Mouse (Mus musculus) liver, postnatal 0 days (tissue): ENCODE results near the gene Kcnh6. TPM values are rescaled to one million over a fixed set of nuclear protein-coding genes. Genes with fewer than 3 reads are reported as not detected.
"Not testable (repeated sequence)": the region's sequence is repeated elsewhere in the genome, so short reads cannot be mapped to it uniquely, and the experiment has no call there.

Experiments
- ATAC-seq: fragments of 200-750 bp; cut with Nextera tagmentation; 2 replicates; pipeline ENCODE4 v1.8.0; 2017; ENCODE audit warnings: mild to moderate bottlenecking, moderate library complexity
- DNase-seq: peaks from one replicate; pipeline ENCODE4 v3.0.0-alpha.2; 2016
- H3K27ac ChIP-seq: fragments of 300-500 bp; sonication (generic); 2 replicates; pipeline ENCODE4 v1.5.1; 2014; ENCODE audit warnings: antibody characterized with exemption, moderate library complexity, mild to moderate bottlenecking, low read depth
- H3K27me3 ChIP-seq: fragments of 300-500 bp; sonication (generic); 2 replicates; pipeline ENCODE4 v1.6.1; 2014; ENCODE audit warnings: low read length, control low read depth, mixed read lengths; ENCODE audit not compliant: insufficient read depth
- H3K36me3 ChIP-seq: fragments of 300-500 bp; sonication (generic); replicated peaks from 2 replicates; pipeline ENCODE4 v1.6.1; 2014; ENCODE audit warnings: mild to moderate bottlenecking, control low read depth, low read length, moderate library complexity, mixed read lengths; ENCODE audit not compliant: insufficient read depth
- H3K4me1 ChIP-seq: fragments of 300-500 bp; sonication (generic); 2 replicates; pipeline ENCODE4 v1.6.1; 2014; ENCODE audit warnings: antibody characterized with exemption, mild to moderate bottlenecking, control low read depth; ENCODE audit not compliant: insufficient read depth
- H3K4me2 ChIP-seq: fragments of 300-500 bp; sonication (generic); 2 replicates; pipeline ENCODE4 v1.6.1; 2014; ENCODE audit warnings: low read depth, mild to moderate bottlenecking, low read length, moderate library complexity, mixed read lengths
- H3K4me3 ChIP-seq: fragments of 300-500 bp; sonication (generic); 2 replicates; pipeline ENCODE4 v1.5.1; 2014; ENCODE audit warnings: low read depth, low read length
- H3K9ac ChIP-seq: fragments of 300-500 bp; sonication (generic); replicated peaks from 2 replicates; pipeline ENCODE4 v1.6.1; 2014; ENCODE audit warnings: mild to moderate bottlenecking, moderate library complexity
- H3K9me3 ChIP-seq: fragments of 300-500 bp; sonication (generic); 2 replicates; pipeline ENCODE4 v1.6.1; 2016; ENCODE audit warnings: mild to moderate bottlenecking, control low read depth, low read length, mixed read lengths
- CTCF ChIP-seq: sonication (generic); IDR thresholded peaks from 2 replicates; pipeline ENCODE4 v1.5.1; 2016; ENCODE audit warnings: antibody characterized with exemption, low read depth
- EP300 ChIP-seq: IDR thresholded peaks from 2 replicates; pipeline ENCODE4 v1.6.1; 2016; ENCODE audit warnings: antibody characterized with exemption, low read depth, mild to moderate bottlenecking
- WGBS: fragments of 180-500 bp; shearing (Covaris S2); extraction: QIAGEN DNeasy Blood & Tissue Kit; methylation state at CpG from one replicate; pipeline ENCODE4 v1.1.7; 2014; ENCODE audit not compliant: insufficient replicate concordance; 5-methylcytosine and 5-hydroxymethylcytosine counted together
- polyA plus RNA-seq: library from polyadenylated mRNA; unstranded; fragments of >200 nt; fragmentation: Nextera tagmentation; extraction: Ambion mirVana; gene quantifications from 2 replicates; pipeline ENCODE4 v1.2.1, GENCODE M21; 2015

The Kcnh6 gene
- polyA plus RNA-seq, 1 experiment from 2014 or later: not detected

GRCm38 (mm10) chr11:106020051-106020763 lies 12.3 kb downstream of the Kcnh6 start:
- WGBS: 3% methylated on average over 50 of the region's 50 CpGs
- H3K4me2 ChIP-seq: no peak overlapping the region
- H3K9me3 ChIP-seq: no peaks in the 10 kb centered on the region
- H3K36me3 ChIP-seq: no peaks in the 10 kb centered on the region
- 0 out of 2 replicates have a peak, but pooled peaks cover 3% of the 10 kb centered on the region for H3K4me1 ChIP-seq
- no peak overlapping the region for H3K4me3 ChIP-seq
- no peak overlapping the region for H3K27ac ChIP-seq
- H3K27me3 ChIP-seq: peaks cover 86% of the 10 kb centered on the region
- no peak for TF ChIP-seq EP300
- no peak for TF ChIP-seq CTCF
- no peak for DNase-seq
- no peak overlapping the region for H3K9ac ChIP-seq
- ATAC-seq: no peak

DNA sequence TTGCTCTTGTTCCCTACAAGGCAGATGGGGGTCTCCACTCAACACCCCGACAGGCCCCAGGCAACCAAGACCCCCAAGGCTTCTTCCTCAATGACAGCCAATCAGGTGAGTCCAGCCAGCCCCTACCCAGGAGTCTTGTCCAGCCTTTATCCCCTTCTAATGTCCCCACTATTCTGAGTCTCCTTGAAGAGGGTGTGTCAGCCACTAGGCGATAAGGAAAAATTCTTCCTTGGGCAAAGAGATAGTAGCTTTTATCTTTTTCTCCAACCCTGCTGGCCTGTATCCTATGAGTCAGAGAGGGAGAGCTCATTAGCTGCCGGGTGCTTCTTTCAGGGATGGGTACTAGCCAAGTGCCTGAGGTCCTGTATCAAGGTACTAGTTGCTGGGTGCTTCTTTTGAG lies 17.9 kb downstream of the Kcnh6 start:
- Histone ChIP-seq H3K4me2 (no peak overlapping the region), H3K4me1 (0 out of 2 replicates have a peak, but pooled peaks cover 3% of the 10 kb centered on the region), H3K4me3 (no peak overlapping the region), H3K9me3 (no peaks in the 10 kb centered on the region), H3K27ac (no peak overlapping the region), H3K27me3 (peaks cover 57% of the 10 kb centered on the region), H3K9ac (no peak overlapping the region), H3K36me3 (peaks cover 6% of the 10 kb centered on the region; the same call in 1 of the 2 replicates)
- TF ChIP-seq CTCF (no peak), EP300 (no peak)
- DNase-seq: no peak
- ATAC-seq: no peak
- WGBS: 58% methylated on average over 3 of the region's 3 CpGs

- Histone ChIP-seq H3K27ac (no peak overlapping the region), H3K9me3 (no peaks in the 10 kb centered on the region), H3K36me3 (peaks cover 6% of the 10 kb centered on the region; the same call in 1 of the 2 replicates), H3K27me3 (peaks cover 49% of the 10 kb centered on the region), H3K4me3 (no peak overlapping the region), H3K9ac (no peak overlapping the region), H3K4me1 (0 out of 2 replicates have a peak, but pooled peaks cover 3% of the 10 kb centered on the region), H3K4me2 (no peak overlapping the region)
- ATAC-seq: peak; percentile 54
- TF ChIP-seq CTCF: peak; percentile 84
- TF ChIP-seq EP300: no peak
- WGBS: 27% methylated on average over 10 of the region's 11 CpGs
- peak; percentile 78 for DNase-seq
These were observed 18.7 kb downstream of the Kcnh6 start for GRCm38 (mm10) chr11:106026465-106027151.

- H3K4me2 ChIP-seq: no peak overlapping the region
- 87% methylated on average over 5 of the region's 5 CpGs for WGBS
- H3K9me3 ChIP-seq: no peaks in the 10 kb centered on the region
- ATAC-seq (peak; percentile 17), DNase-seq (no peak)
- H3K4me3 ChIP-seq: no peak overlapping the region
- H3K36me3 ChIP-seq: peaks cover 6% of the 10 kb centered on the region; the same call in 1 of the 2 replicates
- no peak overlapping the region for H3K27ac ChIP-seq
- H3K27me3 ChIP-seq: peaks cover 39% of the 10 kb centered on the region
- H3K4me1 ChIP-seq: 0 out of 2 replicates have a peak, but pooled peaks cover 3% of the 10 kb centered on the region
- H3K9ac ChIP-seq: no peak overlapping the region
- TF ChIP-seq EP300 (no peak), CTCF (no peak)
These were observed 19.7 kb downstream of the Kcnh6 start for GRCm38 (mm10) chr11:106027607-106028006.

- H3K27ac ChIP-seq, H3K36me3 ChIP-seq, ATAC-seq, H3K9ac ChIP-seq, H3K9me3 ChIP-seq, H3K4me1 ChIP-seq, H3K27me3 ChIP-seq, DNase-seq: not testable (repeated sequence)
- 18% methylated on average over 7 of the region's 25 CpGs for WGBS
- H3K4me2 ChIP-seq: peak overlapping the region; percentile 45
- H3K4me3 ChIP-seq: peak overlapping the region; percentile 42
These were observed 24.1 kb downstream of the Kcnh6 start for GRCm38 (mm10) chr11:106032074-106032473.

- Histone ChIP-seq H3K36me3 (no peaks in the 10 kb centered on the region), H3K4me3 (peak overlapping the region; percentile 15), H3K4me1 (peaks cover 16% of the 10 kb centered on the region; the same call in 1 of the 2 replicates), H3K9ac (peak overlapping the region; percentile 52; the same call in 1 of the 2 replicates), H3K4me2 (peak overlapping the region; percentile 57), H3K9me3 (no peaks in the 10 kb centered on the region), H3K27me3 (no peaks in the 10 kb centered on the region), H3K27ac (peak overlapping the region; percentile 85)
- peak; percentile 50 for DNase-seq
- TF ChIP-seq CTCF (peak; percentile 38), EP300 (no peak)
- peak; percentile 11 for ATAC-seq
- WGBS: 33% methylated on average over 11 of the region's 11 CpGs
These were observed 25.6 kb downstream of the Kcnh6 start for GRCm38 (mm10) chr11:106033491-106033919.
